Mouse (Mus musculus): ENCODE measurements around the gene Cfap58. TPM values are rescaled to one million over a fixed set of nuclear protein-coding genes. Genes with fewer than 3 reads are reported as not detected.

The Cfap58 gene
- polyA plus RNA-seq, 1 experiment from 2014 or later: 0.95 TPM

GRCm38 (mm10) chr19:48025366-48025765 is 87.9 kb downstream of the Cfap58 start:
- Histone ChIP-seq H3K36me3 (no peaks in the 10 kb centered on the region), H3K4me2 (no peak overlapping the region), H3K27me3 (no peaks in the 10 kb centered on the region), H3K27ac (replicated peaks) (no peak overlapping the region), H3K9me3 (no peaks in the 10 kb centered on the region), H3K4me1 (replicated peaks) (0 out of 2 replicates have a peak, but pooled peaks cover 5% of the 10 kb centered on the region), H3K9ac (no peak overlapping the region), H3K4me3 (no peak overlapping the region)
- WGBS: 89% methylated on average over 8 of the region's 8 CpGs
- no peak for ATAC-seq (ENCODE audit: low FRiP score, low read depth)

DNA sequence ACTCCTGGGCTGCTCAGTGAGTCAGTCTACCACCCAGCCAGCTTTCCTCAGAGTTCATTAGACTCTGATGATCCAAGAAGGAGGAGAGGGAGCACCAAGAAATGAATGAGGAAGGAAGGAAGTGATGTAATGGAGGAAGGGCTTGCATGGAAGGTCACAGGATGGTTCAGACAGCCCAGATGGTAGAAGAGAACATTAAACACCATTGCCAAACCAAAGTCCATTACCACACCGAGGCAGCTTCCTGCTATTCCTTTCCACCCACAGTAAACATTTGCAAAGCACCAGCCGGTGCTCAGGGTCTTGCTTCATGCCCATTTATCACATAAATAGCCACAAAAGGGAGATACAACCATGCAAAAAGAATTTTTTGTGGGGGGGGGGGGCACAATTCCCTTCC is 89.4 kb downstream of the Cfap58 start:
- WGBS: 40% methylated on average over 2 of the region's 2 CpGs
- Histone ChIP-seq H3K9me3 (no peaks in the 10 kb centered on the region), H3K4me2 (no peak overlapping the region), H3K9ac (no peak overlapping the region), H3K4me3 (no peak overlapping the region), H3K4me1 (replicated peaks) (no peaks in the 10 kb centered on the region), H3K36me3 (no peaks in the 10 kb centered on the region), H3K27ac (replicated peaks) (no peak overlapping the region), H3K27me3 (no peaks in the 10 kb centered on the region)
- no peak for ATAC-seq (ENCODE audit: low FRiP score, low read depth)

DNA sequence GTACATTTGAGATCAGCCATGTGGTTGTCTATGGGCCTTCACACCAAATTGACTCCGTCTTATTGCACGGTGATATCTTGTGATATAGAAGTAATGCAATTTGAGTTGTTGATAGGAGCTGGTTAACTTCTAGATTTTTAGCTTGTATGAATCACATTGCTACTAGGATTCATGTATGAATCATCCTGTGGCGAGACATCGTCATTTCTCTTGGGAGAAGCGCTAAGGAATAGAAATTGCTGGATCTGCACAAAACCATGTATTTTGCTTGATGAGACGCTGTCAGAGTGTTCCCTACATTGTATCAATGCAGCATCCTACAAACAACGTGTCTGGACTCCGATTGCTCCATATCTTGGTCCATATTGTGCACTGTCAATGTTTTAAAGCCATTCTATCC is 102.1 kb downstream of the Cfap58 start:
- no peaks in the 10 kb centered on the region for H3K27me3 ChIP-seq
- H3K4me2 ChIP-seq: no peak overlapping the region
- H3K4me3 ChIP-seq: no peak overlapping the region
- H3K9me3 ChIP-seq: no peaks in the 10 kb centered on the region
- 85% methylated on average over 8 of the region's 8 CpGs for WGBS
- no peak overlapping the region for H3K27ac ChIP-seq (replicated peaks)
- no peaks in the 10 kb centered on the region for H3K4me1 ChIP-seq (replicated peaks)
- ATAC-seq (ENCODE audit: low FRiP score, low read depth): no peak
- no peak overlapping the region for H3K9ac ChIP-seq
- H3K36me3 ChIP-seq: no peaks in the 10 kb centered on the region

- Histone ChIP-seq H3K4me3 (no peak overlapping the region), H3K36me3 (no peaks in the 10 kb centered on the region), H3K27me3 (no peaks in the 10 kb centered on the region), H3K9ac (no peak overlapping the region), H3K4me2 (no peak overlapping the region), H3K9me3 (no peaks in the 10 kb centered on the region), H3K27ac (replicated peaks) (no peak overlapping the region), H3K4me1 (replicated peaks) (peaks cover 3% of the 10 kb centered on the region)
- no peak for ATAC-seq (ENCODE audit: low FRiP score, low read depth)
- WGBS: 90% methylated on average over 7 of the region's 7 CpGs
These were observed 109.8 kb downstream of the Cfap58 start for GRCm38 (mm10) chr19:48047315-48047714.

- Histone ChIP-seq H3K27me3 (no peaks in the 10 kb centered on the region), H3K4me1 (replicated peaks) (peaks cover 15% of the 10 kb centered on the region), H3K9ac (no peak overlapping the region), H3K4me2 (no peak overlapping the region), H3K9me3 (no peaks in the 10 kb centered on the region), H3K27ac (replicated peaks) (no peak overlapping the region), H3K36me3 (no peaks in the 10 kb centered on the region), H3K4me3 (no peak overlapping the region)
- WGBS: 63% methylated on average over 3 of the region's 3 CpGs
- ATAC-seq (ENCODE audit: low FRiP score, low read depth): no peak
These were observed 111.9 kb downstream of the Cfap58 start for GRCm38 (mm10) chr19:48049361-48049760.

- WGBS: 59% methylated on average over 2 of the region's 2 CpGs
- no peak overlapping the region for H3K9ac ChIP-seq
- no peak overlapping the region for H3K27ac ChIP-seq (replicated peaks)
- no peak for ATAC-seq (ENCODE audit: low FRiP score, low read depth)
- no peaks in the 10 kb centered on the region for H3K36me3 ChIP-seq
- H3K4me3 ChIP-seq: no peak overlapping the region
- no peak overlapping the region for H3K4me2 ChIP-seq
- H3K27me3 ChIP-seq: no peaks in the 10 kb centered on the region
- H3K9me3 ChIP-seq: no peaks in the 10 kb centered on the region
- H3K4me1 ChIP-seq (replicated peaks): peaks cover 5% of the 10 kb centered on the region; the same call in 1 of the 2 replicates
These were observed 125.8 kb downstream of the Cfap58 start for GRCm38 (mm10) chr19:48063289-48063688.

DNA sequence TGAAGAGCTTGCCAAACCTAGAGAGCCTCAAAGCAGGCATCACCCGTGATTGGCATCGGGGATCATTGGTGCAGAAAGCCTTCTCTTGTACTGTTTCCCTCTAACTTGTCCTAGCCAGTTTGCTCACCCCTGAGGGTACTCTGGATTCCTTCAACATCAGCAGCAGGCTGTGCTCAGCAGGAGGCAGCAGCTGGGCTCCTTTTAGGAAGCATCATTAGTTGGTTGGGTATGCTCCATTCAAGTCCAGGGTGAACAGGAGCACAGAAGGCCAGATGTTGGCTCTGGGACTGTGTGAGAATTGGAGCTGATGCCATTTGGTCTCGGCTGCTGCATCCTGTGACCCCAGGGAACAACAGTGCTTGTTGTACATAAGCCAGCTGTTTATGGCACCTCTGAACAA is 142.2 kb downstream of the Cfap58 start:
- no peak overlapping the region for H3K4me3 ChIP-seq
- H3K9me3 ChIP-seq: no peaks in the 10 kb centered on the region
- 60% methylated on average over 3 of the region's 3 CpGs for WGBS
- ATAC-seq (ENCODE audit: low FRiP score, low read depth): no peak
- no peak overlapping the region for H3K9ac ChIP-seq
- H3K27me3 ChIP-seq: no peaks in the 10 kb centered on the region
- no peaks in the 10 kb centered on the region for H3K36me3 ChIP-seq
- no peak overlapping the region for H3K27ac ChIP-seq (replicated peaks)
- no peak overlapping the region for H3K4me2 ChIP-seq
- H3K4me1 ChIP-seq (replicated peaks): no peaks in the 10 kb centered on the region

GRCm38 (mm10) chr19:48081456-48081855 is 144.0 kb downstream of the Cfap58 start:
- H3K9me3 ChIP-seq: no peaks in the 10 kb centered on the region
- H3K36me3 ChIP-seq: no peaks in the 10 kb centered on the region
- 66% methylated on average over 4 of the region's 4 CpGs for WGBS
- no peak overlapping the region for H3K4me3 ChIP-seq
- H3K27me3 ChIP-seq: no peaks in the 10 kb centered on the region
- no peak overlapping the region for H3K27ac ChIP-seq (replicated peaks)
- ATAC-seq (ENCODE audit: low FRiP score, low read depth): no peak
- H3K4me2 ChIP-seq: no peak overlapping the region
- no peaks in the 10 kb centered on the region for H3K4me1 ChIP-seq (replicated peaks)
- H3K9ac ChIP-seq: no peak overlapping the region

Small RNA genes lying within 50 kb of the gene (microRNA-seq; reads per million reads assigned to microRNA genes)
- gene Gm22240: not detected

Other genes with a start within 250 kb of the Cfap58 start
- 0.13 and 0.24 TPM in 2 replicates for gene Col17a1, start 245.6 kb upstream of the Cfap58 start, polyA plus RNA-seq (2015; fragmentation: Nextera tagmentation; extraction: Ambion mirVana)
- 153 and 157 TPM in 2 replicates for gene Sfr1, start 206.0 kb upstream of the Cfap58 start, polyA plus RNA-seq (2015; fragmentation: Nextera tagmentation; extraction: Ambion mirVana)
- 130 and 138 TPM in 2 replicates for gene Gsto1, start 82.7 kb upstream of the Cfap58 start, polyA plus RNA-seq (2015; fragmentation: Nextera tagmentation; extraction: Ambion mirVana)
- 1.2 TPM in 2 replicates for gene Gsto2, start 72.1 kb upstream of the Cfap58 start, polyA plus RNA-seq (2015; fragmentation: Nextera tagmentation; extraction: Ambion mirVana)
- 1.5 and 2.3 TPM in 2 replicates for gene Cfap43, start 18.4 kb upstream of the Cfap58 start, polyA plus RNA-seq (2015; fragmentation: Nextera tagmentation; extraction: Ambion mirVana)
- gene Itprip, start 18.4 kb upstream of the Cfap58 start, polyA plus RNA-seq (2015; fragmentation: Nextera tagmentation; extraction: Ambion mirVana): 5.9 and 6.3 TPM in 2 replicates